Mouse (Mus musculus): ENCODE results near the gene Clec16a.

GRCm38 (mm10) chr16:10699316-10699715 lies 154.2 kb downstream of the Clec16a start:
- TF ChIP-seq POLR2A (IDR thresholded peaks at IDR 0.05; ENCODE audit: low read depth, low read length) (no peak), POLR2AphosphoS2 (IDR thresholded peaks at IDR 0.05; ENCODE audit: low read depth, low read length) (no peak), UBTF (IDR thresholded peaks at IDR 0.05; ENCODE audit: low read depth, low read length) (no peak), MYC (IDR thresholded peaks at IDR 0.05; ENCODE audit: low read depth, low read length) (no peak), CTCF (conservative IDR thresholded peaks at IDR 0.05 in 1 of 2, IDR thresholded peaks at IDR 0.05 in 1 of 2; ENCODE audit: low read depth in 2 of 2, low read length in 2 of 2) (no peak)
